Mouse (Mus musculus): ENCODE results near the gene Ppp1r14a. TPM values are rescaled to one million over a fixed set of nuclear protein-coding genes. Genes with fewer than 3 reads are reported as not detected.

Ppp1r14a gene
- total RNA-seq, 2 experiments from 2014 or later = not detected

DNA sequence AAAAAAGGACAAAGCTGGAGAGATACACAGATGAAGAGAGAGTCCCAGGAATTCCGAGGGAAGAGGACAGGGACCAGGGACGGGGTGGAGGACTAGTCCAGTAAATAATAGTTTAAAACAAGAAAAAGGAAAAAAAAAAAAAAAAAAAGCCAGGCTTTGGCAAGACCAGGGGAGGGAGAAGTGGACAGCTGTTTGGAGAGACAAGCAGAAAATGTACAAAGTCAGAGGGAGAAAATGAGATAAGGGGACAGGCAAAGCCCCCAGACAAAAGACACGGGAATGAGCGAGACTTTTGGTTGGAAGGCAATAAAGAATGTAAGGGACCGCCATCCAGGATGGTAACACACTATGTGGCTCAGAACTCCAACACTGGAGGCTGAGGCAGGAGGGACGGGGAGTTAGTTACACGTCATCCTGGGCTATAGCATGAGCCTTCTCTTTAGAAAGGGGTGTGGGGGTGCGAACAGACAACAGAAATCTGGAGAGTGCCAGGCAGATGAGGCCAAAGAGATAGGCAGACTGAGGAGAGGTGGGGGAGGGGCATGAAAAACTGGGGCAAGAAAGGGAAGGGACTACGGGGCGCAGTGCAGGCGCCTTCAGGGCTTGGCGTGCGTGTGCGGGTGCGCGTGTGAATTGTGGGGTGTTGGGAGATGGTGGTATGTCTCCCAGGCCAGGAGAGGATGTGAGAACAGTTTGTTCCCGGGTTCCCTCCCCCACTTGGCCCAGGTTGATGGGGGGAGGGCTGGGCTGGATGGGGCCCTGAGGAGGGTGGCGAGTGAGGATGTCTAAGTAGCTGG, 29.2 kb downstream of the Ppp1r14a start:
- no peak for ATAC-seq (replicated peaks; ENCODE audit: low FRiP score, poor library complexity, severe bottlenecking)

DNA sequence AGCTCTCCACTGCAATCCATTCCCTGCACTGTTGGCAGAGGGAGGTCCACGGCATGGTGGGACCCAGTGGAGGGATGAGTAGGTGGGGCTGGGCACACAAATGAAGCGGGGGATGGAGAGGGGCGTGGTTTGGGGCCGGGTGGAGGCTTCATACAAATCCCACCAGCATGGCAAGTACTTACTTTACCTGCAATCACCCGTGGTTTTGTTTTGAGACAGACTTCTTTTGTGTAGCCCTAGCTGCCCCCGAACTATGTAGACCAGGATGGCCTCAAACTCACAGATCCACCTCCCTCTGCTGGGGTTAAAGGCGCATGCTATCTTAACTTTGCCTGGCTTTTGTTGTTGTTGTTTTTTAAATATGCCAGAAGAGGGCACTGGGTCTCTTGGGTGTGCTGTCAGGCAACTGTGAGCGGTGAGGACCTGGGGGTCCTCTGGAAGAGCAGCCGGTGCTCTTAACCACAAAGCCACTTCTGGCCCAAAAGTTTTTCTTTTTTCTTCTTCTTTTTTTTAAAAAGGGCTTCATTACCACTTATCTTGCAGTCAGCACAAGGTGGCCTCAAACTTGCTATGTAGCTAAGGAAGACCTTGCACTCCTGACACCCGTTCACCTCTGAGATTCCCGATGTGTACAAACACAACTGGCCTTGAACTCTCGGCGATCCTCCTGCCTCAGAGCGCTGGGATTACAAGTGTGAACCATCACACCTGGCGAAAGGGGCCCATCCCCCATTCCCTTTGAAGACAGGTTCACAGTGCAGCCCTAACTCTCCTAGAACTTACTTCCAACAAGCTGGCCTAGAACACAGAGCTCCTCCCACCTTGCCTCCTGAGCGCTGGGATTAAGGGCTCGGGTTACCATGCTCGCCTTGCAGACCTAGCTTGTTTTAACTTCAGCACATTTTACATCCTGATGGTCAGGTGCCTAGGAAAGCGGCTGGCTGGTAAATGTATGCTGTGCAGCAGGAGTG, 30.5 kb downstream of the Ppp1r14a start:
- no peak for ATAC-seq (replicated peaks; ENCODE audit: low FRiP score, poor library complexity, severe bottlenecking)

DNA sequence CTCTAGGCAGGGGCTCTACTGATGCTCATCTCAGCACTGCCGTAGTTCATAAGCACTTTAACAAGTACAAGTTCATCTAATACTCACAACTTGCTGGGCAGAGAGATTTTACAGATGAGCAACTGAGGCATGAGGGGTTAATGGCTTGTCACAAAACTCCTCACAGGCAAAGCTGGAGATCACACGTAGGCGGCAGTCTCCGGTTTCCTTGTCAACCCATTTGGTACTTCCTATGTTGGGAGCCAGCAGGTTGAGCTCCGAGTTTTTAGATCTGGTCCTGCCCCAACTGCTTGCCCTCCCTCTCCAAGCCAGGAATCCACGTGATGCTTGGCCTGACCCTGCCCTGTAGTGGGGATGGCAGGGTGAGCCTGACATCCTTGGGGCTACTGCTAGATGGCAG, 38.0 kb downstream of the Ppp1r14a start:
- ATAC-seq (replicated peaks; ENCODE audit: low FRiP score, poor library complexity, severe bottlenecking) = no peak

DNA sequence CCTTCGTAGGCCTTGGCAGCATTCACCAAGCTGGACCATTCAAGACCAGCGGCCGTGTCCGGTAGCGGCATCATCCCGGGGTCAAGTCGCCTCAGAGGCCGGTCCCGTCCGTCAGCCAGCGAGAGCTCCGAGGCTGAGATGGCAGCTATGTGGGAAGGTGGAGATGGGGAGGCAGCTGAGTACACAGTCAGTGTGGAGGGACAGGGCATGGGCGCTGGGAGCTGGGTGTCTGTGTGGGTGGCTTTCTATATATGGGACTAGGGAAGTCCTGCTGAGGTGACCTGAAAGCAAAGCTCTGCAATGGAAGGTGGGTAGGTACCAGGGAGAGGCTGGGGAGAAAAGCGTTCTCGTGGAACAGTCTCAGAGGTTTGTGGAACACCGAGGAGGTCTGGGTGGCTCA, 39.9 kb downstream of the Ppp1r14a start:
- ATAC-seq (replicated peaks; ENCODE audit: low FRiP score, poor library complexity, severe bottlenecking) = no peak

DNA sequence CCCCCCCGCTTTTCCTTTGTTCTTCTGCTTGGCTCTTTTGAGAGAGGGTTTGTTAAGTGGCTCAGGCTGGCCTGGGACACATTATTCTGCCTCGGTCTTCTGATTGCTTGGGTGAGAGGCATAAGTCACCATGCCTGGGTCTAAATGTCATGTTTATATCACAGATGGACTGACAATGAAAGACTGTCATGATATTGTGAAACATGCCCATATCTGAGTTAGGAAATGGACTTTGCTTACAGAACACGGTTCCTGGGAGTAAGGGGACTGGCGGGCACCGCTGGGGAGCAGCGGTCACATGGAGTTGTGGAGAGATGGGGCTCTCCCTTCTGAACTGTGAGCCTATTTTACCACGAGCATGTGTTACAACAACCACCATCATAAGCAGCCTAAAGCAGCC, 45.0 kb downstream of the Ppp1r14a start:
- no peak for ATAC-seq (replicated peaks; ENCODE audit: low FRiP score, poor library complexity, severe bottlenecking)

DNA sequence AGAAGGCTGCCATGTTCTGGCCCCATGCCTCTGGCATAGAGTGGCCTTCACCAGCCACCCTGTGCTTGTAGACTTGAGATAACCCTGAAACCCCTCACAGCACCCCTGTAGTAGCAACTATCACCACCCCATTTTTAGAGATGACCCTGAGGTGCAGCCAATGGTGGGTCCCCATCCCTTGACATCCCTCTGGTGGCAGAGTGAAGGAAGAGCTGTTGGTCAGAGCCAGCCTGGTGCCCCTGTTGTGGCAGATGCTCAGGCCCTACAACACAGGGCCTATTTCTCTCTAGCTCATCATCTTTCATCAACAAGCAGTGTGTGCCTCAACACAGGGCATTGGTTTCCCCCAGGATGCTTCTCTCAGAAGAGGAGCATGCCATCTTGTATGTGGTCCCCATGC, 46.2 kb downstream of the Ppp1r14a start:
- no peak for ATAC-seq (replicated peaks; ENCODE audit: low FRiP score, poor library complexity, severe bottlenecking)

DNA sequence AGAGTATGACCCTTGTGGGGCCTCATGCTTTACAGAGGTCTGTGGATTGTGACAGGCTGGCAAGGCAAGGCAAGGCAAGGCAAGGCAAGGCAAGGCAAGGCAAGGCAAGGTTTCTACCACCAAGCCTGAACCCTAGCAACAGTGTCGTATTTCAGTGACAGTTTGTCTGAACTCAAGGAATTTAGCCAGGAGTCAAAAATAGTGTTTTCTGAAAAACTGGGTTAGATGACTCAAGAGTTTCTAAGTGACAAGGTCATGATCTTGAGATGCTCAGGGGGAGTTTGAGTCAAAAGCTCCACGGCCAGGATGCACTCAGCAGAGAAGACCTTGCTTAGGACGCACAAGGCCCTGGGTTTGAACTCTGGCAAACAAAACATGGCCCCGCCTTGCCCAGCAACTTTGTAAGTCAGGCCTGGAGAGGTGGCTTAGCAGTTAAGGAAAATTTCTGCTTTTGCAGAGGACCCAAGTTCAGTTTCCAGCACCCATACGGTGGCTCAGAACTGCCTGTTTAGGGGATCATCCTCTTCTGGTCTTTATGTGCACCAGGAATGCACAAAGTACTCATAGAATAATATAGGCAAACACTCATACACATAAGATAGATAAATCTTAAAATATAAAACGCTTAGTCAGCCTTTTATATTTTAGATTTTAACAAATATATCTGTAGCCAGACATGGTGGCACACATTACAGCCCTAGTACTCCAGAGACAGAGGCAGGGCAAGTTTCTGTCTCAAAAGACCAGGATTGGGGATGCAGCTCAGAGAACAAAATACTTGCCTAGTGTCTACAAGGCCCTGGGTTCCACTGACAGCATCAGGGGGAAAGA, 46.9 kb downstream of the Ppp1r14a start:
- ATAC-seq (replicated peaks; ENCODE audit: low FRiP score, poor library complexity, severe bottlenecking) = no peak

DNA sequence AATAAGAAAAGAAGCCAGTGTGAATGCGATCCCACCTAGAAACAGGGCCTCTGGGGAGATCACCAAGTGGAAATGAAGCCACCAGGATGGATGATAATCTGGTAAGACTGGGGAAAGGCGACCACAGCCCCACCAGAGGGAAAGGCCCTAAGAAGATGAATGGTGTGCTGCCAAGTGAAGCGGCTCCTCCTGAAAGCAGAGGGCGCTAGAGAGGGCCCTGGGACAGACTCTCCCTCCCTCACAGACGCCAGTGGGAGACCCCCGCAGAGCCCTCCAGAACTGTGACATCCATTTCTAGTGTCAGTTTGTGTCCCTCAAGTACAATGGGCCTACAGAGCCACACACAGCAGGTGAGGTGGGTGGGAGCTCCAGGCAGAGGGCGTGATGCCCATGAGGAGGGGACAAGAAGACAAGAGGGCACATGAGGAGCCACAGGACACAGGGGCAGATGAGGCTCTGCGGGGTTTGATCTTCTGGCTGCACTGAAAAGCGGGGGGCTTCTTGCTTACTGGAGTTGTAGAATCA, 47.7 kb downstream of the Ppp1r14a start:
- ATAC-seq (replicated peaks; ENCODE audit: low FRiP score, poor library complexity, severe bottlenecking) = no peak

DNA sequence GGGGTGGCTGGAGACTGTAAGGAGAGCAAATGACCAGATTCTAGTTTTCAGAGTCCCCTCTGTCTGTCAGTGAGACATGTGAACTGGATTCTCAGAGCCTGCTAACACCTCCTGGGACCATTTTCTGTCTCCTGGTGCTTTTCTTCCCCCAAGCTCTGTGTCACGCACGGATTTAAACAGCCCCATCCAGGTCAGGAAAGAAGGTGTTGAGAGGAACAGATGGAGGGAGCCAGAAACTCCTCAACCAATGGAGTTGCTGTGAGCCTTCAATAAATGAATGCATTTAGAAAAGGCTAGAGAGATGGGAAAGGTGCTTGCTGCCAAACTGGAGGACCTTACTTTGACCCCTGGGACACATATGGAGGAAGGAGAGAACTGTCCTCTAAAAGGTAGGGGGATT, 48.7 kb downstream of the Ppp1r14a start:
- no peak for ATAC-seq (replicated peaks; ENCODE audit: low FRiP score, poor library complexity, severe bottlenecking)

DNA sequence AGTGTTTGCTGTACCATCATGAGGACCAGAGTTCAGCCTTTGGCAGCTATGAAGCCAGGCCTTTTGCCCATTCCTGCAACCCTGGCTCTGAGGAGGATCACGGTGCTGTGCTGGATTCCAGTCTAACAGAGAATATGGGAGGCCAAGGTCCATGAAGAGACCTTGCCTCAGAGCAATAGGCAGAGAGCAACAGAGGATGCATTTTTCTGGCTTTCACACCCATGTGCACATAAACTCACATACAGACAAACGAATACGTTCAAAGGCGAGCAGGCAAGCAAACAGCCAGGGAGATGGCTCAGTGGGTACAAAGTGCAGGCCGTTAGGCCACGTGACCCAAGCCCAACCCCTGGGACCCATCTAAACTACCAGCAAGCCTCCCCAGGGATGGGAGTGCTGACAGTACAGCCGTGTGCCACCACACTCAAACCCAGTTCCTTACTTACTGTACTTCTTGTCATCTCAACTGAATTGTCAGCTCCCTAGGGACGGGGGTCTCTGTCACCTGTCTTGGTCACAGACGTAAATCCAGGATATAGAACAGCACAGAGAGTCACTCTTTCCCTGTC, 49.3 kb downstream of the Ppp1r14a start:
- ATAC-seq (replicated peaks; ENCODE audit: low FRiP score, poor library complexity, severe bottlenecking) = 0 out of 2 replicates have a peak, but pooled peaks have one; percentile 18

DNA sequence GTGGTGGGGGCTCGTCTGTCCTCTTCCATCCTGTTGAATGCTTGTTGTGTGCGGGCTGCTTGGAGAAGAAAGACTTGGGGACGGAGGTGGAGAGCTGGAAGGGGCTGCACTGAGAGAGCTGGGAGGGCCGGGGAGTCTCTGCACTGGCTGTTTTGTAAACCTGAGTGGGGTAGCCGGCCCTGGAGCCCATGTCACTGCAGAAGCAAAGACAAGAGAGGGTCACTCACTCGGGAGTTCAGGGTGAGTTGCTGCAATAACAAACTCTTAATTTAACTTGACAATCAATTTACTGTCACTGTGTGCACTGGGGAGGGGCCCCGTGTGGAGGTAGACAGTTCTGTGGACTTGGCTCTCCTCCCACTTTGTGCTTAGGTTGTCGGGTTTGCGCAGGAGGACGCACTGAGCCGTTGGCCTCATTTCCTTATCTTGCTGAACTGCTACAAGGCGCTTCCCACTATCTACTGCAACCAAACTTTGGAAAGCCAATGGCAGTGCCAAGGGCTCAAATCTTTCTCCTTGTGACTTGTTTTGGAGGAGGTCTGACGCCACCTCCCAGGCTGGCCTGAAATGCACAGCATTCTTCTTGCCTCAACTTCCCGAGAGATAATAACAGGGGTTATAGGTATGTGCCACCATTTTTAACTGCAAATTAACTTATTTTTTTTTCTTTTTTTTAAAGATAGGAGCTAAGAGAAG, 50.0 kb downstream of the Ppp1r14a start:
- peak; percentile 72 for ATAC-seq (replicated peaks; ENCODE audit: low FRiP score, poor library complexity, severe bottlenecking)

DNA sequence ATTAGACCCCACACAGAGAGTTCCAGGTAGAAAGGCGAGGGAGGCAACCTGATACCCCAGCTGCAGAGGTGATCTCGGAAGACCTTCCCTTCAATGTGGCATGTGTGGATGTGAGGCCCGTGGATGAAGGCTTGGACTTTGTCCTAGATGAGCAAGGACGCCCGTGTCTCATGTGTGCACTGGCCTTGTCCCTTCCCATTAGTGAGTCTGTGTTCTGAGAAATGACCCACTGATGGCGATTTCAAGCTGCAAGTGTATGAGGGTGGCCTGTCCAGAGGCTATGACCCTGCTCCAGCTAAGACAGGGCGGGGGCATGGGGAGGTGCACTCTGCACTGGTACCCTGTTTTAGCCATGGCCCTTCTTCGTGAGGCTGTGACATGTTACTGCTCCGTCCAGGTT, 51.1 kb downstream of the Ppp1r14a start:
- ATAC-seq (replicated peaks; ENCODE audit: low FRiP score, poor library complexity, severe bottlenecking) = no peak

DNA sequence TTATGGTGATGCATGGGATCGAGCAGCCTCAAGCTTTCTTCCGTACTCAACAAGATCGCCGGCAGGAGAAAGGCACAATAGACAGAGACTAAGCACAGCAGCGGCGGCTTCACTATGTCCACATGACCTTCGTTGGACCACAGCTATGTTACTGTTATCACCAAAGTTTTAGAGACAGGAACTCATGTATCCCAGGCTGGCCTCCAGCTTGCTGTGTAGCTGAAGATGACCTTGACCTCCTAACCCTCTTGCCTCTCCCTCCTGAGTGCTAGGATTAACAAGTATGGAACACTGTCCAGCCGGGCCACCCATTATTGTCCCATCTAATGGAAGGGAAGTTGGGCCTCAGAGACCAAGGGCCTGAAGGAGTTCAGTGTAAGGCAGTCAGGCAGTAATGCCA, 51.7 kb downstream of the Ppp1r14a start:
- ATAC-seq (replicated peaks; ENCODE audit: low FRiP score, poor library complexity, severe bottlenecking) = no peak

DNA sequence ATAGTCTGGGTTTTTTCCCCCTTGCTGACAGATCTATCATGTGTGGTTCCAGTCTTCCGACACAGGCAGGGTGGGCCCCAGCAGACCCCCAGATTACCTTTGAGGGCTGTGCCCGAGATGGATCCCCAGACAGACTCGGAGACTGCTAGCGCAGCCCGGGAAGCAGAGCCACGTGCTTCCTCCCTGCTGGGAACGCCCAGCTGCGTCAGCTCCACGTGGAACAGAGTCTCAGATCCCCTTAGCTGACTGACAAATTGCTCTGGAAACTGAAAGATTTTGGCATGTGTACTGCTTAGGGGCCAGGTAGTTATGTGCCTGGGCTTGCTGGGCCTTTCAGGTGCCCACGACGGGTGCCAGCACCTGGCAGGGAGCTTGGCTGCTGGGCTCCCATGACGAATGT, 52.6 kb downstream of the Ppp1r14a start:
- no peak for ATAC-seq (replicated peaks; ENCODE audit: low FRiP score, poor library complexity, severe bottlenecking)

DNA sequence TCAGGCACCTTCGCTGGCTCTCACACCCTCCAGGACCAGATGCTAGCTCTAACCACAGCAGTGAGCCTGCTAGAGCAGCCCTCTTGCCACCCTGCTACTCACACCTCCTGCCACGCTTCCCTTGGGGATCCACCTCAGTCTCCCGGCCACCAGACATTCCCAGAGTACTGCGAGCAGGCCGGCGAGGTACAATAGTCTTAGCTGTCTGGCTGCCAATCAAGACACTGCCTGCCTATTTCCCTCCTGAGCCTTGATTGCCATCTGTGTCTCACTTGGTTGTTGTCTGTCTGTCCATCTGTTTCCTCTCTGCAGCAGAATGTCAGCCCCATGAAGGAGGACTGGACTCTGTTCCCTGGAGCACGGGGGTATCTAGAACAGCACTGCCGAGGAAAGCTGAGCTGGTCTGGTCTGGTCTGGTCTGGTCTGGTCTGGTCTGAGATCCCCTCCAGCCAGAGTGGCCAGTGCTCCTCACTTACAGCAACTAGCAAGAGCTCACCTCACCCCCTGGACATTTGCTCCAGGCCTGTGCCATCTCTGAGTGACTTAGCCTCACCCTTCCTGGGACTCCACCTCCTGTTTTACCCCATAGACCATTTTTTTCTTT, 53.5 kb downstream of the Ppp1r14a start:
- ATAC-seq (replicated peaks; ENCODE audit: low FRiP score, poor library complexity, severe bottlenecking) = no peak
